Mouse (Mus musculus): ENCODE measurements around the gene Smad3. TPM values are rescaled to one million over a fixed set of nuclear protein-coding genes. Genes with fewer than 3 reads are reported as not detected.
A peak's percentile ranks its signal among the peaks of the same experiment; 100 is the strongest.

Smad3 gene
- polyA plus RNA-seq, 1 experiment from 2014 or later, result 16.1 TPM

DNA sequence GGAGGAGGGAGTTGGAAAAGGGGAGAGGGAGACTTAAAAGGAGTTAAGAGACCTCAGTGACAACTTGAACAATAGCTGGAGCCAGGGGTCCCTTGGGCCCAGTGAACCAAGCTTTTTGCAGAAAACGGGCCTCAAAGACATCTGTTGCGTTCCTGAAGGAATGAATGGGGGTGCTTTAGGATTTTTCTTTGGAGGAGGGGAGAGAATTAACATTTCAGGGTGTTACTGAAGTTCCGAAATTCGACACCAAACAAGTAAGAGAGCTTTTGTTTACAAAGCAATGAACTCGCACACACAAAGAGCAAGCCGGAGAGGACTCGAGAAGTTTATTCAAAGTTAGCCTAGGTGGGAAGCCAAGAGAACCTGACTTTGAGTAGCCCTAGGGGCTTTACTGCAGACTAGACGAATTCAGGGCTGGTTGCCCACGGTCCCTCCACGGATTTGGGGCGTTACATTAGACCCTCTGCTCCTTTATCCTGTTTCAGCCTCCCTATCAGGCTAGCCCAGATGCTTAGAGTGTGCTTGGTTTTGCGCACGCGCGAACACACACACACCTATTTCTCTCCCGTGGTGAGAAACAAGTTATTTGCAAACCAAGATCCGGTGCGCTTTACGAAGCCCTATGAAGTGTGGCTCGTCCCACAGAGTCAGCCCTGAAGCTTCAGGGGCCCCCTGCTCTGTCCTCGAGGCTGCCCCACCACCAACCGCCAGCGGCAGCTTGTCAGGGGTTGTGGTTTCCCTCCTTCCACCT lies 1.0 kb upstream of the Smad3 start:
- peak overlapping the region; percentile 98 for H3K27ac ChIP-seq (ENCODE audit: low read depth)
- peaks cover 32% of the 10 kb centered on the region for H3K4me1 ChIP-seq (ENCODE audit: insufficient read depth)
- H3K4me2 ChIP-seq, result peak overlapping the region; percentile 73
- no peaks in the 10 kb centered on the region for H3K36me3 ChIP-seq (ENCODE audit: insufficient read depth)
- ATAC-seq (ENCODE audit: insufficient read depth) (no peak), DNase-seq (peak; percentile 67)
- H3K9ac ChIP-seq, result peak overlapping the region; percentile 92
- no peak for TF ChIP-seq CTCF (IDR thresholded peaks at IDR 0.05; ENCODE audit: low read depth)
- peaks cover 4% of the 10 kb centered on the region; the same call in 1 of the 2 replicates for H3K9me3 ChIP-seq (ENCODE audit: low read depth, low read length)
- H3K4me3 ChIP-seq (ENCODE audit: low read depth, low read length), result peak overlapping the region; percentile 87
- no peaks in the 10 kb centered on the region for H3K27me3 ChIP-seq (ENCODE audit: insufficient read depth, low read length)
- 2% methylated on average over 23 of the region's 23 CpGs for WGBS

DNA sequence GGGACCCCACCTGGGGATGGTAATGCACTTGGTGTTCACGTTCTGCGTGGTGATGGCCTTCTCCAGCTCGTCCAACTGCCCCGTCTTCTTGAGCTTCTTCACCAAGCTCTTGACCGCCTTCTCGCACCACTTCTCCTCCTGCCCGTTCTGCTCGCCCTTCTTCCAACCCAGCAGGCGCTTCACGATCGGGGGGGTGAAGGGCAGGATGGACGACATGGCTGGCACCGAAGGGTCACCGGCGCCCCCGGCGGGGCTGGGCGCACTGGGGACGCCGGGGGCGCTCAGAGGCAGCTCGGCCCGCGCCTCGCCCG lies 377 bp downstream of the Smad3 start:
- H3K4me1 ChIP-seq (ENCODE audit: insufficient read depth), result peaks cover 45% of the 10 kb centered on the region
- H3K9me3 ChIP-seq (ENCODE audit: low read depth, low read length), result peaks cover 4% of the 10 kb centered on the region; the same call in 1 of the 2 replicates
- peak overlapping the region; percentile 98 for H3K27ac ChIP-seq (ENCODE audit: low read depth)
- peak overlapping the region; percentile 92 for H3K9ac ChIP-seq
- no peak for TF ChIP-seq CTCF (IDR thresholded peaks at IDR 0.05; ENCODE audit: low read depth)
- no peak; the same call in 1 of the 2 replicates for ATAC-seq (ENCODE audit: insufficient read depth)
- H3K4me3 ChIP-seq (ENCODE audit: low read depth, low read length), result peak overlapping the region; percentile 87
- peak overlapping the region; percentile 73 for H3K4me2 ChIP-seq
- no peak for DNase-seq
- WGBS, result under 1% methylated on average over 26 of the region's 26 CpGs
- H3K36me3 ChIP-seq (ENCODE audit: insufficient read depth), result no peaks in the 10 kb centered on the region
- no peaks in the 10 kb centered on the region for H3K27me3 ChIP-seq (ENCODE audit: insufficient read depth, low read length)

DNA sequence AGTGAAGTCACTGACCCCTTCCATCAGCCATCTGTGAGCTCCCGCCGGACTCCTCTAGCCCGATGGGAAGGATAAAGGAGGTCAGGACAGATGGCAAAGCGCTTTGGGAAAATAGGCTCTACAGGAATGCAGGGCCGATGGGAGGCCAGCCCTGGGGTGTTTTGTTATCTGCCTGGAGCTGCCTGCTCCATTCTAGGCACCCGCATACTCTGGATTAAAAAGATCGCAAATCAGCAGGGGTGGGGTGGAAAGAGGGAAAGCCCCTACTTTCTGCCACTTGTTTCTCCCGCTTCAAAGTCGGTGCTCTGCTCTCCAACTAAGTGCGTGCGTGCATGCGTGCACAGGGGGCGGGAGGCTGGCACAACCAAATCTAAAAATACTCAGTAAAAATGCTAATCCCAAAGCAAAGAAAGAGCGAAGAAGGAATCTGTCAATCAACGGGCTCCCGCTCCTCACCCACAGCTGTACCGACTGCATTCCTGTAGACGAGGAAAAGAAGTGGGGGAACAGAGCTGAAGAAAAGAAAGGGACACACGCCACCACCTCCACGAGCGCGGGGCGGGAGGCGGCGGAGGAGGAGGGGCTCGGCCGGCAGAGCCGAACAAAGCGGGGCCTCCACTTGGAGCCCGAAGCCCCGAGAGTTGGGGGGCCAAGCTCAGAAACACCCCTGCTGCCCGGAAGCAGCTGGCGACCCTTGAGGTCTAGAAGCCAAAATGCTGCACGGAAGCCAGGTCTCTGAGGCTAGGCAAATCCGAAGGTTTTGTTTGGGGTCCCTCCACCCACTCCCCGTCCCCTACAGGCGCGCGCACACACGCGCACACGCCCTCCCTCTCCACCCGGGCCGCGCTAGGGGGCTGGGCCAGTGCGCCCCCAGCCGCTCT lies 973 bp downstream of the Smad3 start:
- Histone ChIP-seq H3K27me3 (ENCODE audit: insufficient read depth, low read length) (no peaks in the 10 kb centered on the region), H3K36me3 (ENCODE audit: insufficient read depth) (no peaks in the 10 kb centered on the region), H3K9me3 (ENCODE audit: low read depth, low read length) (peaks cover 4% of the 10 kb centered on the region; the same call in 1 of the 2 replicates), H3K4me1 (ENCODE audit: insufficient read depth) (peaks cover 48% of the 10 kb centered on the region), H3K4me3 (ENCODE audit: low read depth, low read length) (peak overlapping the region; percentile 87), H3K9ac (peak overlapping the region; percentile 92), H3K27ac (ENCODE audit: low read depth) (peak overlapping the region; percentile 98), H3K4me2 (peak overlapping the region; percentile 73)
- DNase-seq (peak; percentile 69), ATAC-seq (ENCODE audit: insufficient read depth) (0 out of 2 replicates have a peak, but pooled peaks have one; percentile 13)
- WGBS, result under 1% methylated on average over 47 of the region's 47 CpGs
- no peak for TF ChIP-seq CTCF (IDR thresholded peaks at IDR 0.05; ENCODE audit: low read depth)

DNA sequence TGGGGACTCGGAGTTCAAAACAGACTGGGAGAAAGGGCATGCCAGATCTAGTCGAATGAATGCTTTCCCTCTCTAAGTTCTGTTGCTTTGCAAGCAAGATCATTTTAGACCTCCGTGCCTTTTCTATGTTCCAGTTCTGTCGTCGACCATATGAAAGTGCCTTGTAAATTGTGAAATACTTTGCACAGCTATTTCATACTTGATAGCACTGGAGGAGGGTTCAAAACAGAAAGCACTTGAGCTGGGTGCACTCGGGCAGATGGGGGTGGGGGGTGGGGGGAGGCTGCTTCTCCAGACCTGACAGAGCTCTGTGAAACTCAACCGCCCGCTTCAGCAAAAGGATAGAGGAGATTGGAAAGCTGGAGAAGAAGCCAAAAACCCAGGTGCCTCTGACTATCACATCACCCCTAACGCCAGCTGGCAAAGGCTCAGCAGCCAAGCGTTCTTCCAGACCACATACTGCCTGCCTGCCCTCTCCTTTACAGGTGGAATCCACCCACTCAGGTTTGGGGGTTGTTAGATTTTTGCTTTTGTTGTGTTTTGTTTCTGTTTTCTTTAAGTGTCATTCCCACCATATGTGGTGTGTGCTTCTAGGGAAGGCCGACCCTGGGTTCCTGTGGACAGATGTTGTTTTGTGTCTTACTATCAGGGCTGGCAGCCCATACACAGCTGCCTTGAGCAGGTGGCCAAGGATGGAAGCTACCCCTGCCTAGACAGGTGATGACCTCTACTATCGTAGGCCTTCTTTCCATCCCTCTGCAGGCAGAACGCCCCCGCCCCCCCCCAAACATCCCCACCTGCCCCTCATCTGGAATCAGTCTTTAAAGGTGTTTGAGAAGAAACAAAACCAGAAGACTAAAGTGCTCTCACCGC lies 1.9 kb downstream of the Smad3 start:
- Histone ChIP-seq H3K4me3 (ENCODE audit: low read depth, low read length) (peak overlapping the region; percentile 87), H3K4me1 (ENCODE audit: insufficient read depth) (peaks cover 49% of the 10 kb centered on the region), H3K4me2 (peak overlapping the region; percentile 73), H3K27me3 (ENCODE audit: insufficient read depth, low read length) (no peaks in the 10 kb centered on the region), H3K9me3 (ENCODE audit: low read depth, low read length) (no peaks in the 10 kb centered on the region), H3K9ac (peak overlapping the region; percentile 92), H3K27ac (ENCODE audit: low read depth) (peak overlapping the region; percentile 98), H3K36me3 (ENCODE audit: insufficient read depth) (no peaks in the 10 kb centered on the region)
- DNase-seq (peak; percentile 36), ATAC-seq (ENCODE audit: insufficient read depth) (no peak)
- TF ChIP-seq CTCF (IDR thresholded peaks at IDR 0.05; ENCODE audit: low read depth), result no peak
- WGBS, result 12% methylated on average over 15 of the region's 15 CpGs

DNA sequence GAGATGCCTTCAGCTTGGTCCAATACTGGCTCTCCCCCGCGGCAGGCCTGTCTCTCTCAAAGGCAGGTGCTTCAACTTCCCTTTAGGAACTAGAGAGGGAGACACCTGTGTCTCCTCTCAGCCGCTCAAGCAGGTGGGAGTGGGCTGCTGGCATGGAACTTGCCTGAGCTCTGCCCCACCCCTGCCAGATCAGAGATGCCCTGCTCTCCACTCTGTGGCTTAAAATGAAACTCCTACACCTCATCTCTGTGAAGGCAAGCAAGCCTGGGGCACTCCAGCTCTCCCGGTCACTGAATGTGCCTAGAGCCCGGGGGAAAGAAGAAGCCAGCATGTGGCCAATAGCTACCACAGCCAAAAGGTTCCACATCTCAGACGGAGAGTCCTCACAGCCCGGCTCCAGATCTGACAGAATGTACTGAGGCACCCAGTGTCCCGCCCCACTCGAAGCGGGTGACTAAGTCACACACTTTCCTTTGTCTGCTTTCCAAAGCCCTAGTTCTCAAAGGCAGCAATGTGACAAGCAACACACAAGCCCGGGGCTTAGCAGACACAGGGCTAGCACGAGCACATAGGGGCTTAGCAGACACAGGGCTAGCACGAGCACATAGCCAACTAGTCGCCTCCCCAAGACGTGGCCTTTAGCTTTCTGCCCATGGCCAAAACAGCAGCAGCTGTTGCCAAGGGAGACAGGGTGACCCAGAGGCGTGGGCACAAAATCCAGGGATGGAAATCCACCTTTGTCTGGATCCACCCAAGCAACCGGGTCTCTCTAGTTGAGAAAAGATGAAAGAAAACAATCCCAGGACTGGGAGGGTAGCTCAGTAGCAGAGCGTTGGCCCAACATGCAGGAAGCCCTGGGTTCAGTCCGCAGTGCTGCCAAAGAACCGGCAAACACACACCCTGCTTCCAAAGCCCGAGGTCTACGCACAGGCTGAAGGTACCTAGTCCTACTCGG lies 3.0 kb downstream of the Smad3 start:
- peak overlapping the region; percentile 8; the same call in 1 of the 2 replicates for H3K27ac ChIP-seq (ENCODE audit: low read depth)
- 30% methylated on average over 23 of the region's 23 CpGs for WGBS
- no peaks in the 10 kb centered on the region for H3K36me3 ChIP-seq (ENCODE audit: insufficient read depth)
- no peaks in the 10 kb centered on the region for H3K9me3 ChIP-seq (ENCODE audit: low read depth, low read length)
- H3K27me3 ChIP-seq (ENCODE audit: insufficient read depth, low read length), result no peaks in the 10 kb centered on the region
- DNase-seq (peak; percentile 39), ATAC-seq (ENCODE audit: insufficient read depth) (no peak)
- TF ChIP-seq CTCF (IDR thresholded peaks at IDR 0.05; ENCODE audit: low read depth), result no peak
- peak overlapping the region; percentile 73 for H3K4me2 ChIP-seq
- peak overlapping the region; percentile 87 for H3K4me3 ChIP-seq (ENCODE audit: low read depth, low read length)
- peaks cover 59% of the 10 kb centered on the region for H3K4me1 ChIP-seq (ENCODE audit: insufficient read depth)
- peak overlapping the region; percentile 92 for H3K9ac ChIP-seq

DNA sequence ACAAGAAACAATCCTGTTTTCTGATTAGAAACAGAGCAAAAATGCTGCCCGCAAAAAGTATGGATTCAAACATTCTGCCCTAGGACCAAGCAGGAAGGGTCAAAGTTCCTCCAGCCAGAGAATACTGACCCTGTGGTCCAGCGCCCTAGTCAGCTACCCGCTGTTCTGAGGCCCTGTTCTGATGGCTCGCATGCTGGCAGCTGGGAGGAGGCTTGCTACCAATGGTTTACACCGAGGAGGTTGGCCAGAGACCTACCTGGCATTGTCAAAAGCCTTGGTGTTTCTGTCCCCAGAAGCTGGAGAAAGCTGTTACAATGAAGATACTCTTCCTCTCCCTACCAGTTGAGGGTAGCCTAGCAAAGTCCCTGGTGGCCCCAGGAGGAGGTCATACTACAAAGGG lies 3.8 kb downstream of the Smad3 start:
- H3K9ac ChIP-seq, result no peak overlapping the region
- WGBS, result 67% methylated on average over 5 of the region's 5 CpGs
- no peaks in the 10 kb centered on the region for H3K36me3 ChIP-seq (ENCODE audit: insufficient read depth)
- no peaks in the 10 kb centered on the region for H3K27me3 ChIP-seq (ENCODE audit: insufficient read depth, low read length)
- H3K9me3 ChIP-seq (ENCODE audit: low read depth, low read length), result no peaks in the 10 kb centered on the region
- DNase-seq (no peak), ATAC-seq (ENCODE audit: insufficient read depth) (no peak)
- H3K27ac ChIP-seq (ENCODE audit: low read depth), result no peak overlapping the region
- TF ChIP-seq CTCF (IDR thresholded peaks at IDR 0.05; ENCODE audit: low read depth), result no peak
- H3K4me3 ChIP-seq (ENCODE audit: low read depth, low read length), result peak overlapping the region; percentile 87
- H3K4me2 ChIP-seq, result peak overlapping the region; percentile 73
- peaks cover 62% of the 10 kb centered on the region for H3K4me1 ChIP-seq (ENCODE audit: insufficient read depth)
